Mouse (Mus musculus) liver, postnatal 0 days (tissue): ENCODE measurements around the gene Kirrel3.

ENCODE experiments used
- CTCF ChIP-seq: sonication (generic); IDR thresholded peaks from 2 replicates; pipeline ENCODE4 v1.5.1; 2016; ENCODE audit warnings: antibody characterized with exemption, low read depth
- EP300 ChIP-seq: IDR thresholded peaks from 2 replicates; pipeline ENCODE4 v1.6.1; 2016; ENCODE audit warnings: antibody characterized with exemption, low read depth, mild to moderate bottlenecking

- TF ChIP-seq CTCF (no peak), EP300 (no peak)
Observed at GRCm38 (mm10) chr9:34446497-34447350, 39.0 kb upstream of the Kirrel3 start.
